Mouse (Mus musculus): ENCODE measurements around the gene Abi3. TPM values are rescaled to one million over a fixed set of nuclear protein-coding genes. Genes with fewer than 3 reads are reported as not detected.
"Not testable (repeated sequence)": the region's sequence is repeated elsewhere in the genome, so short reads cannot be mapped to it uniquely, and the experiment has no call there.

Abi3 gene
- polyA plus RNA-seq (2012; rRNA removed) (4.9 and 6.2 TPM in 2 replicates), polyA plus RNA-seq (2014; fragmentation: Nextera tagmentation; extraction: Ambion mirVana) (2.3 and 3.8 TPM in 2 replicates)

DNA sequence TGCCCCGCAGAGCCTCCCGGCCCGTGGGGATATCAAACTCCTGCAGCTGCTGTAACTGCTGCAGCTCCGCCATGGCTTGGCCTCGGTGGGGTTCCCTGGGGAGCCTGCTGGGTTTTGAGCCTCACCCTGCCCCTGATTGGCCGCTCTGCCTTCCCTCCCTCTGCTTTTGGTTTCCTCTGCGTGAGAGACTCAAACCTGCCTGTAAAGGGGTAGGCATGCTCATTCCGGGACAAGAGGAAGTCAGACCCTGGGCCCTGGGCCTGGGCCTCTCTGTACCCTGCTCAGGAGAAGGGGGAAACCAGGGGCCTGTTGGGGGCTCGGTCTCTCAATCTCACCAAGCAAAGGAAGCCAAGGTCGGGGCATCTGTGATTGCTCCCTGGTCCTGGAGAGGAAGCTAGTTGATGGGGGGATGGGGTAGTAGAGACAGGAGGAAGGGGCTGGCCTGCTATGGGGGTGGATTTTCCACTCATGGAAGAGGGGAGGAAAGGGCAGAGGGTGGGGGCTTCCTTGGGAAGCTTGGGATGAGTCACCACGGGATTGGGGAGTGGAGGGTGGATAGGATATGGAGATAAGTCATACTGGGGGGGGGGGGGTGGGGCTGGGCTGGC is at the start of gene Abi3:
Gene Abi3, minus strand, starts transcription at position 403 of the 608 bp plus-strand sequence.
- Histone ChIP-seq H3K4me1 (replicated peaks; ENCODE audit: control insufficient read depth in 2 of 2, insufficient read depth in 2 of 2, low read length in 1 of 2) (peaks cover 4 to 23% of the 10 kb centered on the region in 2 experiments; a peak in 3 of 4 replicates), H3K27ac (no peak within 1 kb of the TSS), H3K36me3 (replicated peaks; ENCODE audit: control insufficient read depth, insufficient read depth, low read depth) (no peaks in the 10 kb centered on the region), H3K4me3 (ENCODE audit: insufficient read depth in 1 of 2, low read depth in 2 of 2, low read length in 2 of 2) (peak within 1 kb of the TSS; percentile 25 to 31; a peak in 3 of 4 replicates), H3K27me3 (ENCODE audit: control insufficient read depth, insufficient read depth, low read length) (no peaks in the 10 kb centered on the region; the same call in 1 of the 2 replicates), H3K9me3 (ENCODE audit: control insufficient read depth, low read length) (no peaks in the 10 kb centered on the region), H3K9ac (replicated peaks) (no peak within 1 kb of the TSS), H3K4me2 (ENCODE audit: low read depth) (peak within 1 kb of the TSS; percentile 38)
- ATAC-seq (ENCODE audit: insufficient read depth) (peak; percentile 74), DNase-seq (ENCODE audit: low read depth in 3 of 3, low spot score in 3 of 3) (peak in 1 of 3 experiments; percentile 49)
- WGBS (ENCODE audit: insufficient replicate concordance) = 3% methylated on average over 11 of the region's 11 CpGs
- TF ChIP-seq CTCF (IDR thresholded peaks at IDR 0.05; ENCODE audit: low read depth) (no peak), EP300 (IDR thresholded peaks at IDR 0.05; ENCODE audit: low read depth) (no peak)

DNA sequence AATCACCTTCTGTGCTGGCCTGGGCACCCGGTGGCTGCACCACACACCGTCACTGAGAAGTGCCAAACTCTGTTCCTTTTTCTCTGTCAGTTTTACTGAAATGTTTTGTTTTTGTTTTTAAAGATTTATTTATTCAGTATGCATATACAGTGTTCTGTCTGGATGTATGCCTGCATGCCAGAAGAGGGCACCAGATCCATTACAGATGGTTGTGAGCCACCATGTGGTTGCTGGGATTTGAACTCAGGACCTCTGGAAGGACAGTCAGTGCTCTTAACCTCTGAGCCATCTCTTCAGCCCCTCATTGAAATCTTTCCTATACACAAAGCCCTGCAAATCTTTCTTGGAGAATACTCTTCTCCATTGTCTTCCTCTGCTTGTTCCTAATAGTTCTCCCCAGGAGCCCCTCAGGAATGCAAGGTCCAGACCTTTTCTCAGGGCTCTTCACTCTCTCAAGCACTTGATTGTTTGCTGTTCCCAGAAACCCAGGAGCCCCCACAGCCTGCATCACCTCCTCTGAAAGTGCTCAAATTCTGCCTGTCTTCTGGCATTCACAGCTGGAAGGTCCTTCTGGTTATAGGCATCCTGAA is 48.3 kb upstream of the Abi3 start:
- ATAC-seq (ENCODE audit: insufficient read depth) = no peak
- TF ChIP-seq CTCF (IDR thresholded peaks at IDR 0.05; ENCODE audit: low read depth) (peak; percentile 11; the same call in 1 of the 2 replicates), EP300 (IDR thresholded peaks at IDR 0.05; ENCODE audit: low read depth) (no peak)
- Histone ChIP-seq H3K4me2 (ENCODE audit: low read depth) (no peak overlapping the region), H3K27ac (no peak overlapping the region), H3K4me1 (replicated peaks; ENCODE audit: control insufficient read depth in 2 of 2, insufficient read depth in 2 of 2, low read length in 1 of 2) (no peaks in the 10 kb centered on the region), H3K9me3 (ENCODE audit: control insufficient read depth, low read length) (no peaks in the 10 kb centered on the region), H3K36me3 (replicated peaks; ENCODE audit: control insufficient read depth, insufficient read depth, low read depth) (no peaks in the 10 kb centered on the region), H3K9ac (replicated peaks) (no peak overlapping the region), H3K4me3 (ENCODE audit: insufficient read depth in 1 of 2, low read depth in 2 of 2, low read length in 2 of 2) (no peak overlapping the region), H3K27me3 (ENCODE audit: control insufficient read depth, insufficient read depth, low read length) (no peaks in the 10 kb centered on the region)
- no peak for DNase-seq (ENCODE audit: low read depth in 3 of 3, low spot score in 3 of 3)
- 53% methylated on average over 2 of the region's 2 CpGs for WGBS (ENCODE audit: insufficient replicate concordance)

DNA sequence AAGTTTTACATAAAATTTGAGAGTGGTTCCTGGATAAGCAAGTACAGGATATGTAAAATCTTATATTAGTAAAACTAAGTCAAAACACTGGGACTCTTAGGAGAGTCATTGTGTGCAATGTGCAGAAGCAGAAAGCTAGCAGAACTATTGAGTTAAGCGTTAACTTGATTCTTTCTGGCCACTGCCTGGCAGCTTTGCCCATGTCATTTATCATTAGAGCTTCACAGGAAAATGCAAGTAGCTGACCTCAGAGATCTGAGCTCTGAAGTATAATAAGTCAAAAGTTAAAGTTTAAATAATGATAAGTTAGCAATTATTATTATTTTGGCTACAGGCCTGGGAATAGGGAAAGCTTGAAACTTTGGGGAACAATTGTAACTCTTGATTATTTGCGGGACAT is 37.6 kb upstream of the Abi3 start:
- not testable (repeated sequence) for H3K4me3 ChIP-seq (ENCODE audit: insufficient read depth in 1 of 2, low read depth in 2 of 2, low read length in 2 of 2); H3K4me1 ChIP-seq (replicated peaks; ENCODE audit: control insufficient read depth in 2 of 2, insufficient read depth in 2 of 2, low read length in 1 of 2); DNase-seq (ENCODE audit: low read depth in 3 of 3, low spot score in 3 of 3); H3K27me3 ChIP-seq (ENCODE audit: control insufficient read depth, insufficient read depth, low read length); H3K9ac ChIP-seq (replicated peaks); H3K9me3 ChIP-seq (ENCODE audit: control insufficient read depth, low read length); H3K4me2 ChIP-seq (ENCODE audit: low read depth); ATAC-seq (ENCODE audit: insufficient read depth); H3K36me3 ChIP-seq (replicated peaks; ENCODE audit: control insufficient read depth, insufficient read depth, low read depth); H3K27ac ChIP-seq
- WGBS (ENCODE audit: insufficient replicate concordance) = 71% methylated on average over 2 of the region's 2 CpGs

DNA sequence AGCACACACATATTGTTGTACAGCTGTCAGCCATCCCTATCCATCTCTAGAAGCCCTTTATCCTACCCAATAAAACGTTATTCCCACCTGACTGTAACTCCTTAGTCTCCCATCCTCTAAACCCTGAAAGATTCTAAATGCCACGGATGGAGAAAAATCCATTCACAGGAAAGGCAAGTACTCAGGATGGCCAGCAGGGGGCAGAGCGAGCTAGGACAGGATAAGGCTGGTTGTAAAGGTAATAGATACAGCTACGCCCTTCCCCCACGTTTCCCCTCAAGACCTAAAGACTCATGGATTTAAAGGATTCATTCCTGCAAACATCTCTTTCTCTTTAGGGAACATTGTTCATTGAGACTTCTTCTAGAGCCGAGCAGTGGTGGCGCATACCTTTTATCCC is 34.0 kb upstream of the Abi3 start:
- peak; percentile 93 for TF ChIP-seq CTCF (IDR thresholded peaks at IDR 0.05; ENCODE audit: low read depth)
- TF ChIP-seq EP300 (IDR thresholded peaks at IDR 0.05; ENCODE audit: low read depth) = no peak
- WGBS (ENCODE audit: insufficient replicate concordance) = 20% methylated on average over 7 of the region's 7 CpGs
- Histone ChIP-seq H3K36me3 (replicated peaks; ENCODE audit: control insufficient read depth, insufficient read depth, low read depth) (no peaks in the 10 kb centered on the region), H3K4me2 (ENCODE audit: low read depth) (no peak overlapping the region), H3K27me3 (ENCODE audit: control insufficient read depth, insufficient read depth, low read length) (no peaks in the 10 kb centered on the region), H3K9ac (replicated peaks) (no peak overlapping the region), H3K4me1 (replicated peaks; ENCODE audit: control insufficient read depth in 2 of 2, insufficient read depth in 2 of 2, low read length in 1 of 2) (no peaks in the 10 kb centered on the region), H3K9me3 (ENCODE audit: control insufficient read depth, low read length) (no peaks in the 10 kb centered on the region), H3K27ac (no peak overlapping the region), H3K4me3 (ENCODE audit: insufficient read depth in 1 of 2, low read depth in 2 of 2, low read length in 2 of 2) (no peak overlapping the region)
- ATAC-seq (ENCODE audit: insufficient read depth) = no peak
- DNase-seq (ENCODE audit: low read depth in 3 of 3, low spot score in 3 of 3) = peak in 2 of 3 experiments; percentile 36 to 37

DNA sequence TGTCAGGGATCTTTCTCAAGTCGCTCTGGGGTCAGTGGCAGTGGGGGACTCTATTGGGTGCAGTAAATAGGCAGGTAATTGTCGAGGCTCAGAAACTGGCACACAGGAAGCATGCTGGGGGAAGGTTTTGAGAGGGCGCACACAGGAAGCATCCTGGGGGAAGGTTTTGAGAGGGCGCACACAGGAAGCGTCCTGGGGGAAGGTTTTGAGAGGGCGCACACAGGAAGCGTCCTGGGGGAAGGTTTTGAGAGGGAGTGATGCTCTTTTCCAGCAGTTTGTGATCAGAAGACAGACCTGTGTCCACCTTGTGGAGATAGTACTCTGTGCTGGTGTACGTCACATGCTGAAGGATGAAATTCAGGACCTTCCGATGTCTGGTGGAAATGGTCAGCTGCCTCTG is 33.5 kb upstream of the Abi3 start:
- no peak for DNase-seq (ENCODE audit: low read depth in 3 of 3, low spot score in 3 of 3)
- Histone ChIP-seq H3K27ac (no peak overlapping the region), H3K36me3 (replicated peaks; ENCODE audit: control insufficient read depth, insufficient read depth, low read depth) (no peaks in the 10 kb centered on the region), H3K4me3 (ENCODE audit: insufficient read depth in 1 of 2, low read depth in 2 of 2, low read length in 2 of 2) (no peak overlapping the region; a peak in 1 of 4 replicates), H3K9ac (replicated peaks) (no peak overlapping the region), H3K4me2 (ENCODE audit: low read depth) (no peak overlapping the region), H3K9me3 (ENCODE audit: control insufficient read depth, low read length) (no peaks in the 10 kb centered on the region), H3K27me3 (ENCODE audit: control insufficient read depth, insufficient read depth, low read length) (no peaks in the 10 kb centered on the region), H3K4me1 (replicated peaks; ENCODE audit: control insufficient read depth in 2 of 2, insufficient read depth in 2 of 2, low read length in 1 of 2) (no peaks in the 10 kb centered on the region)
- WGBS (ENCODE audit: insufficient replicate concordance) = 27% methylated on average over 9 of the region's 9 CpGs
- no peak for TF ChIP-seq CTCF (IDR thresholded peaks at IDR 0.05; ENCODE audit: low read depth)
- no peak for TF ChIP-seq EP300 (IDR thresholded peaks at IDR 0.05; ENCODE audit: low read depth)
- 0 out of 2 replicates have a peak, but pooled peaks have one; percentile 8 for ATAC-seq (ENCODE audit: insufficient read depth)

All from liver, embryonic 14.5 days (tissue).